Mouse (Mus musculus) neural tube, embryonic 13.5 days (tissue): ENCODE data around the gene Ppt2. TPM values are rescaled to one million over a fixed set of nuclear protein-coding genes. Genes with fewer than 3 reads are reported as not detected.

Experiments used
- ATAC-seq: fragments of 200-750 bp; cut with Nextera tagmentation; 2 replicates; pipeline ENCODE4 v1.8.0; 2017; ENCODE audit warnings: low read depth, mild to moderate bottlenecking, moderate TSS enrichment, moderate library complexity
- H3K27ac ChIP-seq: fragments of 300-500 bp; sonication (generic); replicated peaks from 2 replicates; pipeline ENCODE4 v1.5.1; 2015; ENCODE audit warnings: moderate library complexity, mild to moderate bottlenecking, inconsistent platforms
- H3K27me3 ChIP-seq: fragments of 300-500 bp; sonication (generic); 2 replicates; pipeline ENCODE4 v1.6.1; 2015; ENCODE audit warnings: mild to moderate bottlenecking, inconsistent platforms
- H3K36me3 ChIP-seq: fragments of 300-500 bp; sonication (generic); 2 replicates; pipeline ENCODE4 v1.6.1; 2015; ENCODE audit warnings: mild to moderate bottlenecking, inconsistent platforms
- H3K4me1 ChIP-seq: fragments of 300-500 bp; sonication (generic); replicated peaks from 2 replicates; pipeline ENCODE4 v1.6.1; 2015; ENCODE audit warnings: inconsistent platforms
- H3K4me2 ChIP-seq: fragments of 300-500 bp; sonication (generic); 2 replicates; pipeline ENCODE4 v1.6.1; 2015; ENCODE audit warnings: inconsistent platforms, mild to moderate bottlenecking, moderate library complexity
- H3K4me3 ChIP-seq: fragments of 300-500 bp; sonication (generic); 2 replicates; pipeline ENCODE4 v1.5.1; 2015; ENCODE audit warnings: mild to moderate bottlenecking, inconsistent platforms
- H3K9ac ChIP-seq: fragments of 300-500 bp; sonication (generic); 2 replicates; pipeline ENCODE4 v1.6.1; 2015; ENCODE audit warnings: moderate library complexity, mild to moderate bottlenecking, inconsistent platforms
- H3K9me3 ChIP-seq: fragments of 300-500 bp; sonication (generic); 2 replicates; pipeline ENCODE4 v1.6.1; 2016; ENCODE audit warnings: inconsistent platforms
- WGBS: fragments of 180-500 bp; shearing (Covaris S2); methylation state at CpG from one replicate; pipeline ENCODE4 v1.1.7; 2015; 5-methylcytosine and 5-hydroxymethylcytosine counted together
- polyA plus RNA-seq: library from polyadenylated mRNA; unstranded; fragments of >200 nt; fragmentation: Nextera tagmentation; extraction: Ambion mirVana; gene quantifications from 2 replicates; pipeline ENCODE4 v1.2.1, GENCODE M21; 2015

Ppt2 gene
- polyA plus RNA-seq, 1 experiment from 2014 or later = 25.0 TPM

DNA sequence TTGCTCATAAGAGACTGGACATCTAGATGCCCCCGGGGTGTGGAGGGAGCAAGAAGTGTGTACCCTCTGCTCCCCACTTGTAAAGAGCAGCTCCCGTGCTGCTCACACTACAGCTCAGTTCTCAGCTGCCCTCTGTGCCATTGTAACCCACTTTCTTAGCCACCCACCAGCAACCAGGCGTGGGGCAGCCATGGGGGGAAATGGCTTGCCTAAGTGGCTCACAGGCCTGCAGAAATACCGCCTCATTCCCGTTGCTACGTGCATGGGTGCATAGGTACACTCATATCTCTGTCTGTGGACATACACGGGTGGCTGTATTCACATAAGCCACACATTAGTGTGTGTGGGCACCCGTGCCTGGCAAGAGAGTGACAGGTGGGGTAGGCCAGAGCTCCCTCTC is 34.7 kb upstream of the Ppt2 start:
- Histone ChIP-seq H3K4me1 (peaks cover 5% of the 10 kb centered on the region; the same call in 1 of the 2 replicates), H3K27me3 (peaks cover 55% of the 10 kb centered on the region), H3K4me2 (no peak overlapping the region), H3K9me3 (no peaks in the 10 kb centered on the region), H3K9ac (no peak overlapping the region), H3K4me3 (no peak overlapping the region), H3K36me3 (no peaks in the 10 kb centered on the region), H3K27ac (no peak overlapping the region)
- 85% methylated on average over 8 of the region's 8 CpGs for WGBS
- ATAC-seq = no peak

GRCm38 (mm10) chr17:34662468-34662867 is 34.2 kb upstream of the Ppt2 start:
- Histone ChIP-seq H3K9ac (no peak overlapping the region), H3K27me3 (peaks cover 55% of the 10 kb centered on the region), H3K27ac (no peak overlapping the region), H3K4me1 (peaks cover 5% of the 10 kb centered on the region; the same call in 1 of the 2 replicates), H3K9me3 (no peaks in the 10 kb centered on the region), H3K36me3 (no peaks in the 10 kb centered on the region), H3K4me3 (no peak overlapping the region), H3K4me2 (no peak overlapping the region)
- 88% methylated on average over 1 of the region's 1 CpGs for WGBS
- ATAC-seq = no peak

DNA sequence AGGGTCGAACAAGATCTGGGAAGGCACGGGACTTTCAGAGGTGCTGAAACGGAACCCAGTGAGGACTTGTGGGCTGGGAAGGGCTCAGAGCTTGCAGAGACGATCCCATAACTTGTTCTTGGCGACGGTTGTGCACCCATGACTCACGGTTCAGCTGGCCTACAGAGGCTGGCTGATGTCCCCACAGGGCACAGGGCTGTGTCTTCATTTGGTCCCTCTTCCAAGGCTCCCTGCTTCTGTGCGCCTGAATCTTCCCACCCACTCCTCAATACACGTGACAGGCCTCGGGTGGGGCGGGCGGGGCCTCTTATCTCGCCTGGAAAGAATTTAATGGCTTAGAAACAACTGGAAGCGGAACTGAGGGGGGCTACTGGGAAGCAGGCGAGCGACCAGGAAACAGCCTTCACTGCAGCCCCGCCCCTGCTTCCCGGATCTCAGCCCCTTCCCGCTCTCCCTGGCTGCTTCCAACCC is 32.8 kb upstream of the Ppt2 start:
- H3K36me3 ChIP-seq = no peaks in the 10 kb centered on the region
- peaks cover 50% of the 10 kb centered on the region for H3K27me3 ChIP-seq
- H3K4me3 ChIP-seq = no peak overlapping the region
- peaks cover 11% of the 10 kb centered on the region for H3K4me1 ChIP-seq
- H3K4me2 ChIP-seq = peak overlapping the region; percentile 35
- 8% methylated on average over 19 of the region's 19 CpGs for WGBS
- no peak overlapping the region for H3K9ac ChIP-seq
- H3K27ac ChIP-seq = no peak overlapping the region
- ATAC-seq = 0 out of 2 replicates have a peak, but pooled peaks have one; percentile 17
- H3K9me3 ChIP-seq = no peaks in the 10 kb centered on the region

- no peak for ATAC-seq
- no peak overlapping the region for H3K9ac ChIP-seq
These were observed 32.0 kb upstream of the Ppt2 start for GRCm38 (mm10) chr17:34660259-34660820.

GRCm38 (mm10) chr17:34659897-34660214 is 31.5 kb upstream of the Ppt2 start:
- Histone ChIP-seq H3K9me3 (no peaks in the 10 kb centered on the region), H3K9ac (no peak overlapping the region), H3K36me3 (peaks cover 6% of the 10 kb centered on the region; the same call in 1 of the 2 replicates), H3K27me3 (peaks cover 48% of the 10 kb centered on the region), H3K27ac (no peak overlapping the region), H3K4me3 (no peak overlapping the region), H3K4me2 (no peak overlapping the region), H3K4me1 (peaks cover 17% of the 10 kb centered on the region)
- ATAC-seq = no peak
- WGBS = 70% methylated on average over 3 of the region's 3 CpGs

More at GRCm38 (mm10) chr17:34660259-34660820, 32.0 kb upstream of the Ppt2 start:
- 41% methylated on average over 11 of the region's 11 CpGs for WGBS
- peaks cover 48% of the 10 kb centered on the region for H3K27me3 ChIP-seq
- H3K4me1 ChIP-seq = peaks cover 17% of the 10 kb centered on the region
- no peak overlapping the region for H3K27ac ChIP-seq
- no peaks in the 10 kb centered on the region for H3K9me3 ChIP-seq
- H3K4me2 ChIP-seq = no peak overlapping the region
- no peak overlapping the region for H3K4me3 ChIP-seq
- peaks cover 1% of the 10 kb centered on the region; the same call in 1 of the 2 replicates for H3K36me3 ChIP-seq

GRCm38 (mm10) chr17:34659181-34659896 is 31.0 kb upstream of the Ppt2 start:
- ATAC-seq = no peak
- H3K27ac ChIP-seq = no peak overlapping the region
- H3K9me3 ChIP-seq = no peaks in the 10 kb centered on the region
- H3K4me3 ChIP-seq = no peak overlapping the region
- H3K4me2 ChIP-seq = no peak overlapping the region
- H3K4me1 ChIP-seq = peaks cover 17% of the 10 kb centered on the region
- H3K36me3 ChIP-seq = peaks cover 11% of the 10 kb centered on the region
- H3K27me3 ChIP-seq = peaks cover 48% of the 10 kb centered on the region
- H3K9ac ChIP-seq = no peak overlapping the region
- WGBS = 67% methylated on average over 12 of the region's 12 CpGs

DNA sequence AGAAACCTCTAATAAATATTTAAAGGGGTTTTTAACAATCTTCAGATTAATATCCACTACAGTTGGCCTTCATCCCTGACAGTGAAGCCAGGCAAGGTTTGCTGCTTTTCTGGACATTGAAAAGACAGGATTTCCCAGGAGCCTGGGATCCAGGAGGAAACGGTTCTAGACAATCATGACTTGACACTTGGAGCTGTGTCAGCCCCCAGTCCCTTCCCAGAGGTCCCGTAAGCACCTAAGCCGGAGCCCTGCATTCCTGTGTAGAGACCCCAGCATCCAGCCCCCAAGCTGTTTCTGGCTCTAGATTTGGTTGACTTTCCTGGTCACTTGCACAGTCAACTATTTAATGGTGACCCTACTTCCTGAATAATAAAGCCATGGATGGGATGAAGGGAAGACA is 30.3 kb upstream of the Ppt2 start:
- Histone ChIP-seq H3K4me3 (no peak overlapping the region), H3K36me3 (peaks cover 18% of the 10 kb centered on the region), H3K9ac (no peak overlapping the region), H3K27me3 (peaks cover 44% of the 10 kb centered on the region), H3K9me3 (no peaks in the 10 kb centered on the region), H3K4me1 (peaks cover 17% of the 10 kb centered on the region), H3K4me2 (no peak overlapping the region), H3K27ac (no peak overlapping the region)
- WGBS = 77% methylated on average over 3 of the region's 3 CpGs
- no peak for ATAC-seq

DNA sequence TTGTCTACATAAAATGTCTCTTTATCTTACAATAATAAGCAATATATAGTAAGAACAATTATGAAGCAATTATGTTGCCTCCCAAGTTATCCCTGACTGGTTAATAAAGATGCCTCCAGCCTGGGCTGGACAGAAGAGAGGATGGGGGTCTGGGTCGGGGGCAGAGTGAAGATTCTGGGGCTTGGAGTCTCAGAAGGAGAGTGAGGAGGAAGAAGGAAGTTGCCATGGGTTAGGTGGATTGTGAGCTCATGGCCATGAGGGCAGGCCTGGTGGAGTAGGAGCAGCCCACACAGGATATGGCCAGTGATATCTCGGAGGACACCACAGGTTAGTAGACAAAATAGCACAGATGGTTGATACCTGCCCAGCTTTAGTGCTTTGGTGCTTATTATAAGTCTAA is 29.8 kb upstream of the Ppt2 start:
- no peak overlapping the region for H3K4me3 ChIP-seq
- H3K27me3 ChIP-seq = peaks cover 39% of the 10 kb centered on the region
- H3K9me3 ChIP-seq = no peaks in the 10 kb centered on the region
- H3K9ac ChIP-seq = no peak overlapping the region
- H3K36me3 ChIP-seq = peaks cover 23% of the 10 kb centered on the region
- peaks cover 17% of the 10 kb centered on the region for H3K4me1 ChIP-seq
- ATAC-seq = no peak
- no peak overlapping the region for H3K27ac ChIP-seq
- H3K4me2 ChIP-seq = no peak overlapping the region
- WGBS = 84% methylated on average over 2 of the region's 2 CpGs

DNA sequence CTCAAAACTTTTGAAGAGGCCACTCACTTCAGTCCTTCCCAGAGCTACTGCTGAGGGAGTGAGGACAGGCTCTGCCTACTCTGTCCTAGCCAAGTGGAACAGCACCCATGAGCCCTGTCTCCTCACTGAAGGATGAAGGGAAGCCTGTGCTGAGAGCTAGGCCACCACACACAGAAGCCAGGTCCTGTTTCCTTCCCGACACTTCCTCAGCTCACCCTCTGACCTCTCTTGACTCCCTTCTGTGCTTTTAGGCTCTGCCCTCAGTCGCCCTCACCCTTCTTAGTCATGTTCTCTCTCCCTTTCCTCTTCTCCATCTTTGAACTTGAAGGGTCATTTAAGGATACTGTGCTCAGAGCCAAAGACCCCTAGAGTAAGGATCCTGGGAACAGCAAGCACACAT is 29.0 kb upstream of the Ppt2 start:
- peaks cover 17% of the 10 kb centered on the region for H3K4me1 ChIP-seq
- 45% methylated on average over 2 of the region's 2 CpGs for WGBS
- no peak overlapping the region for H3K4me3 ChIP-seq
- no peak overlapping the region for H3K9ac ChIP-seq
- H3K9me3 ChIP-seq = no peaks in the 10 kb centered on the region
- no peak for ATAC-seq
- peaks cover 31% of the 10 kb centered on the region for H3K27me3 ChIP-seq
- no peak overlapping the region for H3K27ac ChIP-seq
- H3K36me3 ChIP-seq = peaks cover 31% of the 10 kb centered on the region
- no peak overlapping the region for H3K4me2 ChIP-seq

DNA sequence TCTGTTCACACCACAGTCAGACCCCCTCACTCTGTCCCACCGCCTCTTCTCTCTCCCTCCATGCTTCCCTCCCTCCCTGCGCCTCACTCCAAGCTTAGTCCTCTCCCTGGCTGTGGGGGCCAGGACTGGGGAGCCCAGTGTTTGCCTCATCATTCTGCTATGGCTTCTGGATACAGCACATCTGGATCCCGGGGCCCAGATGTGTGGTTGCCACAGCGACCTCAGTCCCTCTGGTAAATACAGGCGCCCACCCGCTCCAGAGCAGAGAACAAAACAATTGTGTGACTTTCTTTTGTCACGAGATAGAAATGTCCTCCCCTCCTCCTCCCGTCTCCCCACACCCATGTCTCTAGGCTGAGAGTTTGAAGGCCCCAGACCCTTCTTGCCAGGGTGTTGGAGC is 28.4 kb upstream of the Ppt2 start:
- 47% methylated on average over 8 of the region's 8 CpGs for WGBS
- Histone ChIP-seq H3K9me3 (no peaks in the 10 kb centered on the region), H3K9ac (no peak overlapping the region), H3K4me3 (no peak overlapping the region), H3K27me3 (peaks cover 31% of the 10 kb centered on the region), H3K27ac (no peak overlapping the region), H3K4me1 (peaks cover 17% of the 10 kb centered on the region), H3K4me2 (no peak overlapping the region), H3K36me3 (peaks cover 37% of the 10 kb centered on the region)
- no peak for ATAC-seq

DNA sequence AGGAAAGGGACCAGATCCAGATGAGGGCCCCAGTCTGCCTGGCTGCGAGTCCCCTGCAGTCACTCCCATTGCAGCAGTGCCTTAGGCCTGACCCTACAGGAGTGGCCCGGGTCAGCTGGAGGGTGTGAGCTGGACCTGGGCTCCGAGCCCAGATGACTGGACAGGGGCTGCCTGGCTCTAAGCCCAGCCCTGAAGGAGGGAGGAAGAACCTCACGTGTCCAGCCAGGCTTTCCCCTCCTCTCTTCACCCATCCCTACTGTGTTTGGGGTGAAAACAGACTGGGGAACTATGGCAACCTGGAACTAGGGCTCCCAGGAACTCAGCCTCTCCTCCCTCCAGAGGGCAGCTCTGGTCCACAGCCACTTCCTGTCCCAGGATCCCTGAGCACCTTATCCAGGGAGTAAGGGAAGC is 27.3 kb upstream of the Ppt2 start:
- 78% methylated on average over 4 of the region's 4 CpGs for WGBS
- Histone ChIP-seq H3K4me1 (peaks cover 13% of the 10 kb centered on the region), H3K9ac (no peak overlapping the region), H3K27ac (no peak overlapping the region), H3K4me2 (no peak overlapping the region), H3K36me3 (peaks cover 48% of the 10 kb centered on the region), H3K4me3 (no peak overlapping the region), H3K27me3 (peaks cover 20% of the 10 kb centered on the region), H3K9me3 (no peaks in the 10 kb centered on the region)
- peak; percentile 13; the same call in 1 of the 2 replicates for ATAC-seq

- WGBS = 84% methylated on average over 7 of the region's 7 CpGs
- Histone ChIP-seq H3K4me1 (peaks cover 13% of the 10 kb centered on the region), H3K9me3 (no peaks in the 10 kb centered on the region), H3K4me2 (no peak overlapping the region), H3K27me3 (peaks cover 16% of the 10 kb centered on the region), H3K4me3 (no peak overlapping the region), H3K36me3 (peaks cover 52% of the 10 kb centered on the region), H3K27ac (no peak overlapping the region; the same call in 1 of the 2 replicates), H3K9ac (no peak overlapping the region)
- ATAC-seq = no peak
These were observed 26.9 kb upstream of the Ppt2 start for GRCm38 (mm10) chr17:34655160-34655559.
